Mouse (Mus musculus): ENCODE data around the gene Pkig. TPM values are rescaled to one million over a fixed set of nuclear protein-coding genes. Genes with fewer than 3 reads are reported as not detected.
A peak's percentile ranks its signal among the peaks of the same experiment; 100 is the strongest.

The Pkig gene
- total and polyA plus RNA-seq, 3 experiments, result 225 to 364 (median 227) TPM

DNA sequence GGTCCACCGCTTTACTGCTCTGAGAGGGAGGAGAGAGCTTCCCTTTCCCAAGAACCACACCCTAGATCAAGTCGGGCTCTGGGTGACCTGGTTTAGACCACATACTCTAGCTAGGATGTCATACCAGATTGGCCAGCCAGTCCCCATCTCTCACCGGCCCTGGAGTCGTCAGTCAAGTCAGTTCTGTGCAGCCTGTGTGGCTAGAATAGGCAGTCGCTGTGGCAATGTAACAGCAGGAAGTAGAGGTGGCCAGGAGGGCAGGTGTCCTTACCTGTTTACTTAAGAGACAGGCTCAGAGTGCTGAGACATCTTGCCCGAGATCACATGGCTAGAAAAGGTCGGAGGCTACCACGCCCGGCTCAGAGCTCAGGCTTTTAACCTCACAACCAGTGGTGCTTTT is 47.0 kb upstream of the Pkig start:
- no peaks in the 10 kb centered on the region for H3K27me3 ChIP-seq (replicated peaks)
- H3K27ac ChIP-seq (ENCODE audit: insufficient read depth, low read depth), result no peak overlapping the region
- H3K9ac ChIP-seq (ENCODE audit: insufficient read depth, low read depth), result no peak overlapping the region
- no peak overlapping the region for H3K4me3 ChIP-seq (replicated peaks in 1 of 3; ENCODE audit: low read depth in 2 of 3, low read length in 2 of 3, poor library complexity in 1 of 3)
- peaks cover 4% of the 10 kb centered on the region for H3K9me3 ChIP-seq (replicated peaks; ENCODE audit: low read length)
- peaks cover 3% of the 10 kb centered on the region for H3K79me2 ChIP-seq (replicated peaks; ENCODE audit: control insufficient read depth, extremely low read depth, insufficient read depth, poor library complexity, severe bottlenecking)
- in situ Hi-C loops (cut with MboI; ENCODE audit: low pct_ligation_motif_present, low pct_unique_long_range_greater_than_20kb, low sequenced_read_pairs) (no loop called here), dilution Hi-C loops (cut with MboI; ENCODE audit: extremely low pct_ligation_motif_present, extremely low pct_unique_long_range_greater_than_20kb, low sequenced_read_pairs) (no loop called here)
- TF ChIP-seq HCFC1 (IDR thresholded peaks at IDR 0.05; ENCODE audit: low read depth, low read length) (no peak), MAFK (IDR thresholded peaks at IDR 0.05; ENCODE audit: insufficient replicate concordance, low read length) (no peak), USF2 (conservative IDR thresholded peaks at IDR 0.05; ENCODE audit: low read depth, low read length) (no peak), SIN3A (IDR thresholded peaks at IDR 0.05; ENCODE audit: low read length) (no peak), UBTF (IDR thresholded peaks at IDR 0.05; ENCODE audit: low read depth, low read length) (no peak), ELF1 (IDR thresholded peaks at IDR 0.05; ENCODE audit: low read depth, low read length) (no peak), RAD21 (IDR thresholded peaks at IDR 0.05; ENCODE audit: low read depth, low read length) (no peak), RCOR1 (conservative IDR thresholded peaks at IDR 0.05; ENCODE audit: low read depth, low read length) (no peak), IRF4 (IDR thresholded peaks at IDR 0.05; ENCODE audit: low read depth, low read length) (no peak), MYC (IDR thresholded peaks at IDR 0.05; ENCODE audit: low read depth, low read length) (no peak), POLR2A (IDR thresholded peaks at IDR 0.05; ENCODE audit: low read depth, low read length) (no peak), MAZ (IDR thresholded peaks at IDR 0.05; ENCODE audit: low read depth, low read length) (no peak), MXI1 (IDR thresholded peaks at IDR 0.05; ENCODE audit: low read depth, low read length) (no peak)
- peaks cover 73 to 96% of the 10 kb centered on the region in 2 experiments for H3K36me3 ChIP-seq (replicated peaks in 1 of 2; ENCODE audit: control insufficient read depth in 1 of 2, insufficient read depth in 1 of 2, low read length in 1 of 2)
- no peak for DNase-seq (ENCODE audit: extremely low read depth)
- H3K4me1 ChIP-seq (ENCODE audit: control insufficient read depth in 1 of 2, insufficient read depth in 2 of 2), result peaks cover 5 to 33% of the 10 kb centered on the region in 2 experiments; a peak in 2 of 4 replicates
- H3K4me2 ChIP-seq (ENCODE audit: insufficient read depth, low read depth, poor library complexity, severe bottlenecking), result no peak overlapping the region

- no peak overlapping the region for H3K9ac ChIP-seq (ENCODE audit: insufficient read depth, low read depth)
- dilution Hi-C loops (cut with MboI; ENCODE audit: extremely low pct_ligation_motif_present, extremely low pct_unique_long_range_greater_than_20kb, low sequenced_read_pairs) (no loop called here), in situ Hi-C loops (cut with MboI; ENCODE audit: low pct_ligation_motif_present, low pct_unique_long_range_greater_than_20kb, low sequenced_read_pairs) (no loop called here)
- no peak overlapping the region for H3K27ac ChIP-seq (ENCODE audit: insufficient read depth, low read depth)
- H3K9me3 ChIP-seq (replicated peaks; ENCODE audit: low read length), result peaks cover 4% of the 10 kb centered on the region
- no peaks in the 10 kb centered on the region for H3K79me2 ChIP-seq (replicated peaks; ENCODE audit: control insufficient read depth, extremely low read depth, insufficient read depth, poor library complexity, severe bottlenecking)
- TF ChIP-seq MAX (IDR thresholded peaks at IDR 0.05; ENCODE audit: low read length) (no peak), POLR2AphosphoS2 (IDR thresholded peaks at IDR 0.05; ENCODE audit: low read depth, low read length) (0 out of 2 replicates have a peak, but pooled peaks have one; percentile 34), MEF2A (IDR thresholded peaks at IDR 0.05; ENCODE audit: borderline replicate concordance, low read depth, low read length) (no peak), NRF1 (IDR thresholded peaks at IDR 0.05; ENCODE audit: low read depth, low read length) (no peak)
- H3K4me2 ChIP-seq (ENCODE audit: insufficient read depth, low read depth, poor library complexity, severe bottlenecking), result no peak overlapping the region
- no peak for DNase-seq (ENCODE audit: extremely low read depth)
- H3K4me3 ChIP-seq (replicated peaks in 1 of 3; ENCODE audit: low read depth in 2 of 3, low read length in 2 of 3, poor library complexity in 1 of 3), result no peak overlapping the region
- H3K27me3 ChIP-seq (replicated peaks), result no peaks in the 10 kb centered on the region
- peaks cover 0 to 13% of the 10 kb centered on the region in 2 experiments; a peak in 2 of 4 replicates for H3K4me1 ChIP-seq (ENCODE audit: control insufficient read depth in 1 of 2, insufficient read depth in 2 of 2)
- H3K36me3 ChIP-seq (replicated peaks in 1 of 2; ENCODE audit: control insufficient read depth in 1 of 2, insufficient read depth in 1 of 2, low read length in 1 of 2), result peaks cover 68 to 95% of the 10 kb centered on the region in 2 experiments
These were observed 45.0 kb upstream of the Pkig start for GRCm38 (mm10) chr2:163613206-163613605.

Measured in CH12.LX (cell line).